Mouse (Mus musculus) heart, embryonic 14.5 days (tissue): ENCODE measurements around the gene 4833439L19Rik. TPM values are rescaled to one million over a fixed set of nuclear protein-coding genes. Genes with fewer than 3 reads are reported as not detected.

ENCODE experiments used
- ATAC-seq: fragments of 200-750 bp; cut with Nextera tagmentation; 2 replicates; pipeline ENCODE4 v1.8.0; 2017; ENCODE audit warnings: low read depth, moderate TSS enrichment; ENCODE audit not compliant: insufficient number of reproducible peaks, insufficient read depth, low FRiP score
- H3K27ac ChIP-seq, 2 experiments: fragments of 200-500 bp in 1 of 2; fragments of 300-500 bp in 1 of 2; sonication (generic) in 1 of 2; replicated peaks in 1 of 2; 2 replicates each; pipeline ENCODE4 v1.5.1; 2012 to 2014; ENCODE audit warnings: low read depth in 2 of 2, low read length in 2 of 2, control low read depth in 1 of 2, mild to moderate bottlenecking in 1 of 2, mixed read lengths in 1 of 2; ENCODE audit not compliant: control insufficient read depth in 1 of 2, insufficient read depth in 1 of 2
- H3K27me3 ChIP-seq: fragments of 300-500 bp; sonication (generic); 2 replicates; pipeline ENCODE4 v1.6.1; 2014; ENCODE audit warnings: mild to moderate bottlenecking, low read length, control low read depth; ENCODE audit not compliant: control insufficient read depth, insufficient read depth
- H3K36me3 ChIP-seq: fragments of 300-500 bp; sonication (generic); 2 replicates; pipeline ENCODE4 v1.6.1; 2014; ENCODE audit warnings: mild to moderate bottlenecking, control low read depth, low read length, mixed read lengths; ENCODE audit not compliant: control insufficient read depth, insufficient read depth
- H3K4me1 ChIP-seq, 2 experiments: fragments of 200-500 bp in 1 of 2; fragments of 300-500 bp in 1 of 2; sonication (generic) in 1 of 2; 2 replicates each; pipeline ENCODE4 v1.6.1; 2012 to 2014; ENCODE audit warnings: low read length in 2 of 2, control low read depth in 1 of 2, mixed read lengths in 1 of 2; ENCODE audit not compliant: control insufficient read depth in 2 of 2, insufficient read depth in 2 of 2
- H3K4me2 ChIP-seq: fragments of 300-500 bp; sonication (generic); 2 replicates; pipeline ENCODE4 v1.6.1; 2014; ENCODE audit warnings: mild to moderate bottlenecking, low read length
- H3K4me3 ChIP-seq, 2 experiments: fragments of 200-500 bp in 1 of 2; fragments of 300-500 bp in 1 of 2; sonication (generic) in 1 of 2; 2 replicates each; pipeline ENCODE4 v1.5.1; 2012 to 2014; ENCODE audit warnings: low read length in 2 of 2, mild to moderate bottlenecking in 2 of 2, control low read depth in 1 of 2, low read depth in 1 of 2, moderate library complexity in 1 of 2; ENCODE audit not compliant: control insufficient read depth in 1 of 2, insufficient read depth in 1 of 2
- H3K9ac ChIP-seq: fragments of 300-500 bp; sonication (generic); 2 replicates; pipeline ENCODE4 v1.6.1; 2014; ENCODE audit warnings: mild to moderate bottlenecking, low read length
- H3K9me3 ChIP-seq: fragments of 300-500 bp; sonication (generic); 2 replicates; pipeline ENCODE4 v1.6.1; 2016; ENCODE audit warnings: low read length, control low read depth; ENCODE audit not compliant: control insufficient read depth
- WGBS: fragments of 180-500 bp; shearing (Covaris S2); extraction: QIAGEN DNeasy Blood & Tissue Kit; methylation state at CpG from one replicate; pipeline ENCODE4 v1.1.7; 2014; 5-methylcytosine and 5-hydroxymethylcytosine counted together
- polyA plus RNA-seq: library from polyadenylated mRNA; unstranded; fragments of >200 nt; fragmentation: Nextera tagmentation; extraction: Ambion mirVana; gene quantifications from 2 replicates; pipeline ENCODE4 v1.2.1, GENCODE M21; 2014

4833439L19Rik gene
- polyA plus RNA-seq, 1 experiment from 2014 or later = 123 TPM

DNA sequence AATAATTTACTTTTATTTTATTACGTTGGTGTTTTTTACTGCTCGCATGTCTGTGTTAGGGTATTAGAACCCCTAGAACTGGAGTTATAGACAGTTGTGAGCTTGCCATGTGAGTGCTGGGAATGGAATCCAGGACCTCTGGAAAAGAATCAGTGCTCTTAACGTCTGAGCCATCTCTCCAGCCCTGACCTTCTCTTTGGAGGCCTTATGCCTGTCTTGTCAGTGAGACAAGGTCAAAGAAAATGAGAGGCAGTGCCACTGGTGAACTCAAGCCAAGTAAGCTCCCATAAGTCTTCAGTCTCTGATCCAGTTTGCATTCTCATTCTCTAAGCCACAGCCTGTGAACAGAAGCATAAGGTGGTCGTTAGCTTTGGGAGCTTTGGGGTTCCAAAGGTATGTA is 5.5 kb upstream of the 4833439L19Rik start:
- no peaks in the 10 kb centered on the region for H3K9me3 ChIP-seq
- no peak overlapping the region for H3K4me2 ChIP-seq
- peaks cover 5 to 14% of the 10 kb centered on the region in 2 experiments for H3K4me1 ChIP-seq
- H3K4me3 ChIP-seq = no peak overlapping the region
- ATAC-seq = no peak
- no peaks in the 10 kb centered on the region for H3K36me3 ChIP-seq
- no peaks in the 10 kb centered on the region for H3K27me3 ChIP-seq
- no peak overlapping the region for H3K27ac ChIP-seq
- 74% methylated on average over 4 of the region's 4 CpGs for whole genome bisulfite sequencing
- H3K9ac ChIP-seq = no peak overlapping the region

DNA sequence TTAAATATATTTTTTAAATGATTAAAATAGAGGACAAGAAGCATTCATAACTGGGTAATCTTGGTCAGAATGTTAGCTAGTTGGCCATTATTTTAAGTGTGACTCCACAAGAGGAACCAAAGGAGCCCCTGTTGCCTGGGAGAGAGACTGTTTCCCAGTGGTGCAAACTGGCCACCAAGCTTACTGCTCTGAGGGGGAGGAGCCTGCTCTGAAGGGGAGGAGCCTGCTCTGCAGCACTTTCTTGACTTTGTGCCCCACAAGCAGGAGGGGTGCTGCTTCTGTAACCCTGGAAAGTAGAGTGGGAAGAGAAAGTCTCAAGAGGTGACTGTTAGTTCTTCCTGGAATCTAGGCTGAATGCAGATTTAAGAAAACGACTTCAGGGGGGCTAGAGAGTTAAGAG is 4.0 kb upstream of the 4833439L19Rik start:
- H3K4me3 ChIP-seq = no peak overlapping the region
- H3K9ac ChIP-seq = no peak overlapping the region
- no peak overlapping the region for H3K27ac ChIP-seq
- 47% methylated on average over 1 of the region's 1 CpGs for WGBS
- H3K4me1 ChIP-seq = peaks cover 10 to 12% of the 10 kb centered on the region in 2 experiments
- H3K36me3 ChIP-seq = no peaks in the 10 kb centered on the region
- H3K4me2 ChIP-seq = no peak overlapping the region
- no peaks in the 10 kb centered on the region for H3K9me3 ChIP-seq
- ATAC-seq = no peak
- H3K27me3 ChIP-seq = no peaks in the 10 kb centered on the region

DNA sequence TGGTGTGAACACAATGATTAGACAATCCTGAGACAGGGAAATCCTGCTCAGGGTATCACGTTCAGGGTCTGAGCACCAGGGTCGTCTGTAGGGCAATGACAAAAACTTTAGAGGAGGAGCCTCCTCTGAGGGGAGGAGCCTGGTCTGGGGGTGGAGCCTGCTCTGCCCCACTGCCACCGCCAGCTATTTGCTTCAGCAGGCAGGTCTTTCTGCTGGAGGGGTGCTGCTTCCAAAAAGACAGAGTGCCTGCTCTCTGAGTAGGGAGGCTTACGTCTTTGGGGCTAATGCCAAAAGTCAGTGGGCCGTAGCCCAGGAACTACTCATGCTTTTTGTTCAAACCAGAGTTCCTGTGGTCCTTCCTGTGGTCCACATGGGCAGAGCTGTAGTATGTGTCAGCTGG is 3.1 kb upstream of the 4833439L19Rik start:
- Histone ChIP-seq H3K27me3 (no peaks in the 10 kb centered on the region), H3K4me1 (peaks cover 12 to 16% of the 10 kb centered on the region in 2 experiments), H3K9me3 (no peaks in the 10 kb centered on the region), H3K36me3 (0 out of 2 replicates have a peak, but pooled peaks cover 4% of the 10 kb centered on the region), H3K4me2 (no peak overlapping the region), H3K9ac (no peak overlapping the region), H3K4me3 (no peak overlapping the region), H3K27ac (no peak overlapping the region)
- ATAC-seq = no peak
- 48% methylated on average over 5 of the region's 5 CpGs for WGBS

DNA sequence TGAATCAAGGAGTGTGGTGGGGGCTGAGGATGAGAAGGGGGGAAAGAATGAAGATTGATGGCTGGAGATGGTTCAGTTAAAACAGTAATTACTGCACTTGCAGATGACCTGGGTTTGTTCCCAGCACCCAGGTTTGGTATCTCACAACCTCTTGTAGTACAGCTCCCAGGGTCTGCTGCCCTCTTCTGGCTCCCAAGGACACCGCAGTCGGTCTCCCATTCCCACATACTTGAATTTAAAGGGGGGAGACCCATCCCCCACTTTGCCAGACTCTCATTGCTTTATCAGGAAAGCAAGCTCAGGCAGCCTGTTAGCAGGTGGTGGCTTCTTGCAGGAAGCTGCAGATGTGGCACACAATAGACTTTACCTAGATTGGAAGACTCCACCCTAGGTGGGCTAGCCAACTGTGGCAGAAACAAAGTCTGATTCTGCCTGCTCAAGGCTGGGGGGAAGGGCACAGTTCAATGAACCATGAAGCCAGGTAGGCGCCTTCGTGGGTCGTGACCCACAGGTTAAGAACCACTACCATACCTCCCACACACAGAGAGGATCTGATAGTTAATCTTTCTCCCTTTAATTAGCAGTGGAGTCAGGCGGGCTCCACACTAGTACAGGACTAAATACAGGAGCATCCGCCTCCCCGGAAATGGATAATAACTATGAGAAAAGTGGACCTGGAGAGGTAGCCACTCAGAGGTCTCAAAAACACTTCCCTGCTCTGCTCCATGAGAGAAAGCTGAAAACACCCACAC is 535 bp upstream of the 4833439L19Rik start:
- WGBS = 46% methylated on average over 8 of the region's 8 CpGs
- no peaks in the 10 kb centered on the region for H3K9me3 ChIP-seq
- H3K36me3 ChIP-seq = peaks cover 29% of the 10 kb centered on the region
- H3K4me3 ChIP-seq = peak overlapping the region; percentile 85 to 97
- H3K4me1 ChIP-seq = peaks cover 9 to 11% of the 10 kb centered on the region in 2 experiments
- peak overlapping the region; percentile 87 for H3K4me2 ChIP-seq
- H3K9ac ChIP-seq = peak overlapping the region; percentile 98
- H3K27ac ChIP-seq = peak overlapping the region; percentile 57 to 68; a peak in 3 of 4 replicates
- H3K27me3 ChIP-seq = no peaks in the 10 kb centered on the region
- 0 out of 2 replicates have a peak, but pooled peaks have one; percentile 5 for ATAC-seq

DNA sequence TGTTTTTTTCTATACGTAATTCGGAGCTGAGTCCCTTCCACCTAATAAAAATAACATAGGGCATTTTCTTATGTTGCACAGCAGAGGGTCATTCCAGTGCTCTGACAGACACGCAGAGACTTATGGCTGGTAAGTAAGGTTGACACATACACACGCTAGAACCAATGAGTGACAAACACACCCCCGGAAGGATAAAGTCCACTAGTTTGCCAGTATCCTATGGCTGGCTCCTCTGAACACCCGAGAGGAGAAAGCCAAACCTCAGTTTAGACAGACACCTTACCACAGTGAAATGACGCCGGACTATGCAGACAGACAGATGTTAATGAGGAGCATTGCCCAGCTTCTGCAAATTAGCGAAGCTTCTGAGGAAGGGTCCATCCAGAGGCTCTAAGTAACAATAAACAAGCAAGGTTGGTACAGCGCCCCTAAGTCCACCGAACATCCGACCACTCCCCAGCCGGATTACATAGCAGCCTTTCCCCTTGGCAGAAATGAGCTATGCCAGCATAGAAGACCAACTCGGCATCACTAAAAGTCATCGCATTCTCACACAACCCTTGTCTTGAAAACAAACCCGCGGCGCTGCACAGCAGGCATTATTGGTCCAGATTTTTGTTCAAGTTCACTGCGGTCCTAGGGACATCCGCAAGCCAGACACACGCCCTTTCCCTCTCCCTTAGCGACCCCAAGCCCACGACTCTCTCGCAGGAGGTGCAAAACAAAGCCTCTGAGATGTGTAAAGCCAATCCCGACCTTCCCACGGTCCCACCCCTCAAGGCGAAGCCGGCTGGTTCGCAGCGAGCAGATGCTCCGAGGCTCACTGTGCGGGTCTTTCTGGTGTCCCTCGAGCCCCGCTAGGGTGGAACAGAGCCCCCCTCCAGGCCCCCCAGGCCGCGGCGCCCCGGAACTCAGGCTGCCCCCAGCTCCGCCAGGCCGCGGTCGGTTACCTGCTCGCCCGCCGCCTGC is 719 bp downstream of the 4833439L19Rik start:
- WGBS = 11% methylated on average over 45 of the region's 45 CpGs
- peak overlapping the region; percentile 98 for H3K9ac ChIP-seq
- peak; percentile 35 for ATAC-seq

DNA sequence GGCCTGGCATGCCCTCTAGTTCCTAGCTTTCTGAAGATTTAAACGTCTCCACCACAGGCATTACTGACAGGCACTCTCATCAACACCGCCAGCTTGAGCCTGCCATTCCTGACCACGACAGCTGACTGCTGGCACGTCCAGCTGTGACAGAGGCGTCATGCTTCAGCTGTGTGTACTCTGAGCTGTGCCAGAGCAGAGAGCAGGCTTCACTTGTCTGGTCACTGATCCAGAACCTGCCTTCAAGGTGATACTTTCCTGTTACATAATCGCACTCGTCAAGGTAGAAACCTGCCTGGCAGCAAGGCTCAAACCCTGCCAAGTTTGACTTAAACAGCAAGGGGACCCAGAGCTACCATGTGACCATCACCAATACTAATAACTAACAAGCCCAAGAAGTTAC is 2.7 kb downstream of the 4833439L19Rik start:
- Histone ChIP-seq H3K4me1 (peaks cover 9 to 11% of the 10 kb centered on the region in 2 experiments), H3K36me3 (peaks cover 61% of the 10 kb centered on the region), H3K4me3 (no peak overlapping the region), H3K9ac (no peak overlapping the region), H3K27ac (no peak overlapping the region), H3K4me2 (no peak overlapping the region), H3K27me3 (no peaks in the 10 kb centered on the region), H3K9me3 (no peaks in the 10 kb centered on the region)
- ATAC-seq = no peak
- WGBS = 69% methylated on average over 7 of the region's 7 CpGs

More for the DNA sequence above, 719 bp downstream of the 4833439L19Rik start:
- Histone ChIP-seq H3K27me3 (no peaks in the 10 kb centered on the region), H3K36me3 (peaks cover 42% of the 10 kb centered on the region), H3K9me3 (no peaks in the 10 kb centered on the region), H3K4me3 (peak overlapping the region; percentile 85 to 97), H3K4me2 (peak overlapping the region; percentile 87), H3K4me1 (peaks cover 9 to 11% of the 10 kb centered on the region in 2 experiments), H3K27ac (peak overlapping the region; percentile 2 to 62; a peak in 1 of 4 replicates)

DNA sequence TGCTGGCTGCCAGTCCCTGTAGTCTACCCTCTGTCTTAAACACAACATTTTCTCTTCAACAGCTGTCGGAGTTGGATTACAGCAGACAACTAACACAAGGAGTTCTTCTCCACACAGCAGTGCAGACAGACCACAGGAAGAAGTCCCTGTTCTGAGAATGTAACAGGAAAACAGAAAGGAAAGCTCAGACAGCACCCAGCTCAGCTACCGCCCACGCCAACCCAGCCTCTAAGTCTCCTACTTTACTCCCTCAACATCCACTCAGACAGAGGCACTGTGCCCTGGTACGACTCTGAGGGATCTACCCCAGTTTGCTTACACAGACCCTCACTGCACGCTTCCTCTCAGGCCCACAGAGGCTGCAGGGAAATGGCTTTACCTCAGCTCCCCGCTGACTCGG is 4.6 kb downstream of the 4833439L19Rik start:
- no peak overlapping the region for H3K27ac ChIP-seq
- no peak for ATAC-seq
- WGBS = 93% methylated on average over 7 of the region's 7 CpGs
- peaks cover 81% of the 10 kb centered on the region for H3K36me3 ChIP-seq
- H3K9ac ChIP-seq = no peak overlapping the region
- H3K4me2 ChIP-seq = no peak overlapping the region
- H3K27me3 ChIP-seq = no peaks in the 10 kb centered on the region
- H3K4me3 ChIP-seq = no peak overlapping the region
- no peaks in the 10 kb centered on the region for H3K9me3 ChIP-seq
- peaks cover 7 to 9% of the 10 kb centered on the region in 2 experiments for H3K4me1 ChIP-seq
